Mouse (Mus musculus): Measurements from ENCODE around the gene Cpne2. TPM values are rescaled to one million over a fixed set of nuclear protein-coding genes. Genes with fewer than 3 reads are reported as not detected.

The Cpne2 gene
- total RNA-seq, 2 experiments from 2014 or later: 7.0 to 9.6 TPM

DNA sequence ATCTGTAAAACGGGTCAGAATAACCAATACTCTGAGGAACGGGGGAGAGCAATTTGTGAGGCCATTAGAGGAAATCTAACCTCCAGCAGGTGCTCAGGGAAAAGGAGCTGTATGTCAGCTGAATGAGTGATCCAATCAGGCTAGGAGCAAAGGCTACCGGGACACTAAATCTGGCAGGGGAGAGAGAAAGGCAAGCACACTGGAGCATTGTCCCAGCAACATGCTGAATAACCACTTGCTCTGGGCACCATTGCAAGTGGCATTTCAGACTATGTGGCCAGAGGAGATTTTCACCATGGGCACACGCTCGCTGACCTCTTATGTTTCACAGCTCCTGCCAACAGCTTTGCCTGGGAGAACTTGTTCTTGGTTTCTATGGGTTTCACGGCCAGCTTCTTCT lies 49.8 kb downstream of the Cpne2 start:
- DNase-seq: no peak

DNA sequence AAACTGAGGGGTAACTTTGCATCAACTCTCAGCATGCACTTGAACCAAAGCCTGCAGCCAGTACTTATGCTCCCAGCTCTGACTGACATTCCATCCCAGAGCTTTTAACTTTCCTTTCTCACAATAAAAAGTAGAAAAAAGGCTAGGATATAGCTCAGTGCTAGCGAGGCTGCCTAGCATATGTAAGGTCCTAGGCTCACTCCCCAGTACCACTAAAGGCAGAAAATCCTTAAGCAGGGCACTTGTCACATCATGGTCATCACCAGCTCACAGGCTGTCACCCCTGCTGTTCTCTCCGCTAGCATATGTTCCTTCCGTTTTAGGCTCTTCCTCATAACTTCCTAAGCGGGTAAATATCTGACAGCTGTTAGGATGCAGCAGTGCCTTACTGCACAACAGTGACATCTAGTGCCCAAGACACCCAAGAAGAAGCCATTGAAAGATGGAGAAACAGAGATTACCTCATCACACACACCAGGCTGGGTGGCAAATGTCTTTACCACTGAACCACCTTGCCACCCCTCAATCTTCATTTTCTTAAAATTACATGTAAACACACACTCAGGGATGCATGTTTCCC lies 51.5 kb downstream of the Cpne2 start:
- peak; percentile 49 for DNase-seq

DNA sequence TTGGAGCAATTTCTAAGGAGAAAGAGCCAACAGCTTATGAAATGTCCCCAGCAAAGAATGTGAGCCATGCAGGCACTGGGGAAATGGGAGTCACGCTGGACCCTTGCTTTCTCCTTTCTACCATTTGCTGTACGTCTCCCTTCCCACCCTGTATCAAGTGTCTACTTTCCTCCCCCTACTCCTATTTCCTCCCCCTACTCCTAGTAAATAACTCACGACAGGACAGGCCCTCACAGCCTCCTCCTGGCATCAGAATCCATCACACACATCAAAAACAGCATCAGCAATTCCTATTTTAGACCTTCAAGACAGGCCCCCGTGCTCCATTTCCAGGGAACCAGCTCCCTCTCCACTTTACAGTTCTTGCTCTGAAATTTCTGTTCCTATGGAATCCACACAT lies 58.9 kb downstream of the Cpne2 start:
- no peak for DNase-seq

- DNase-seq: no peak
These were observed 61.4 kb downstream of the Cpne2 start for GRCm38 (mm10) chr8:94594211-94594610.

DNA sequence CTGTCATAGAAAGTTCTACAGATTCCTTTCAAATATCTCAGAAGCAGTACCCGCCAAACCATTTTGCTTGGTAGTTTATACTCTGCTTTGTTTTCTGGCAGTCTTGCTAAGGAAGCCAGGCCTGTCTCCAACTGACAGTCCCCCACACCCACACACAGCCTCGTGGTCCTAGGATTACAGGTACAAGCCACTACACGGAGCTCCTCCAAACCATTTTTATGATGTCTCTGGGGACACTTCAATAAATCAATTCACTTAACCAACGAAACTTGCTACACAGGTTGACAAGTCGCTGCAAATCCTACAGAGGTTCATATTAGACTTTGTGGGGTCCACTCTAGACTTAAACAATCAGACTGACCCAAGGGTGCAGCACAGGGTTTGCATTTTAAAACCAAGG lies 67.7 kb downstream of the Cpne2 start:
- DNase-seq: no peak

- DNase-seq: peak; percentile 43
These were observed 68.3 kb downstream of the Cpne2 start for GRCm38 (mm10) chr8:94601034-94601606.

- DNase-seq: peak; percentile 100
These were observed 69.0 kb downstream of the Cpne2 start, which contains the start of the genes Rspry1 and Fam192a for GRCm38 (mm10) chr8:94601607-94602385. Gene Rspry1 (plus strand): TSS chr8:94601937. Gene Fam192a (minus strand): TSS chr8:94601997.

GRCm38 (mm10) chr8:94602471-94603131 lies 69.8 kb downstream of the Cpne2 start:
- DNase-seq: peak; percentile 33

DNA sequence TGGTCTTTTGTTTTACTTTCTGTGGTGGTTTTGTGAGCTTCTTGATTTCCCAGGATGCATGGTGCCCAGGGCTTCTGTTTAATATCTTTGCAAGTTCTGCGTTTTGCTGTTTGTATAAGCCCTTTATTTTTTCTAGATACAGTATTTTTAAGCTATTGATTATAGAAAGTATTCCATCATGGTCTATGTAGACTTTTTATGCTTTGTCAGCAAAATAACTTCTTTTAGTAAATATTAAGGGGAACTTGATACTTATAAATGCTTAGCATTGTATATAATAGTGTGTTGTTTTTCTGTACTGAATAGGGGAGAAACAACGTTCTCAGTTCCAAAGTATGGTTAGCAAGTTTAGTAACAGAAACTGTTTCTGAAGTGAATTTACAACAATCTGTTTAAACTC lies 71.2 kb downstream of the Cpne2 start:
- no peak for DNase-seq

DNA sequence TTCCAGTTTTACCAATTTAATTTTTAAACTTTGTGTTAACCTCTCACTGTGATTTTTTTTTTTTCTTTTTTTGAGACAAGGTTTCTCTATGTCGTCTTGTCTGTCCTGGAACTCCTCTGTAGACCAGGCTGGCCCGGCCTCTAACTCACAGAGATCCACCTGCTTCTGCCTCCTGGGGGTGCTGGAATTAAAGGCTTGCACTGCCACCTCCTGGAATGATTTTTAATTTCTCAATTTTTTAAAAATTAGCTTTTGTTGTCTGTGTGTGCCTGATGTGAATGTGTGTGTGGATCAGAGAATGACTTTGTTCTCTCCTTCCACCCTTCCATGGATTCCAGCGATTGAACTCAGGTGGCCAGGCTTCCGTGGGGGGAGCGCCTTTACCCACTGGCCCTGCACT lies 74.3 kb downstream of the Cpne2 start:
- no peak for DNase-seq

Small RNA genes within 50 kb of the gene (microRNA-seq; reads per million reads assigned to microRNA genes)
- 0 reads per million in 2 experiments for gene Mir7072

Other genes starting within 250 kb of the Cpne2 start
- under 1 TPM in 1 of 2 experiments, not detected in 1; 0.11 TPM for gene Slc12a3, start 203.8 kb upstream of the Cpne2 start, total RNA-seq (2021)
- gene Herpud1, start 146.6 kb upstream of the Cpne2 start, total RNA-seq (2021): 10 to 100 TPM; 56.6 to 66.4 TPM
- gene Nlrc5, start 98.6 kb upstream of the Cpne2 start, total RNA-seq (2021): under 1 TPM; 0.72 to 0.76 TPM
- 10 to 100 TPM; 16.7 to 17.1 TPM for gene Rspry1, start 68.9 kb downstream of the Cpne2 start, total RNA-seq (2021)
- gene Fam192a, start 69.0 kb downstream of the Cpne2 start, total RNA-seq (2021): 10 to 100 TPM; 21.3 to 24.4 TPM
- 100 to 1,000 TPM; 122 to 127 TPM for gene Arl2bp, start 133.6 kb downstream of the Cpne2 start, total RNA-seq (2021)
- gene Pllp, start 163.3 kb downstream of the Cpne2 start, total RNA-seq (2021): under 1 TPM; 0.29 to 0.56 TPM
- gene Ccl22, start 212.6 kb downstream of the Cpne2 start, total RNA-seq (2021): not detected
- gene Cx3cl1, start 239.0 kb downstream of the Cpne2 start, total RNA-seq (2021): 1 to 10 TPM; 4.1 to 4.5 TPM

All from heart, postnatal 4 days (tissue).